Mouse (Mus musculus): ENCODE measurements around the gene Clk2. TPM values are rescaled to one million over a fixed set of nuclear protein-coding genes. Genes with fewer than 3 reads are reported as not detected.
"Not testable (repeated sequence)": the region's sequence is repeated elsewhere in the genome, so short reads cannot be mapped to it uniquely, and the experiment has no call there.

The Clk2 gene
- total RNA-seq, 2 experiments from 2014 or later, result 18.2 to 18.6 TPM

GRCm38 (mm10) chr3:89213803-89214530, 49.4 kb downstream of the Clk2 start:
- peak; percentile 95 for DNase-seq
- intact Hi-C loops (cut with DNase I; ENCODE audit: low total_unique reads), result no loop called here

GRCm38 (mm10) chr3:89214681-89215411, 50.3 kb downstream of the Clk2 start, which contains the start of gene Thbs3:
Thbs3 (plus strand) TSS chr3:89215180.
- peak; percentile 59 for DNase-seq
- intact Hi-C loops (cut with DNase I; ENCODE audit: low total_unique reads), result no loop called here

GRCm38 (mm10) chr3:89215853-89216252, 51.3 kb downstream of the Clk2 start:
- intact Hi-C loops (cut with DNase I; ENCODE audit: low total_unique reads), result loop anchor here (2.0 kb wide), 1 partner anchor 127 kb away; no protein-coding TSS in a partner anchor
- DNase-seq, result peak; percentile 76

- intact Hi-C loops (cut with DNase I; ENCODE audit: low total_unique reads), result loop anchor here (2.0 kb wide), 1 partner anchor 128 kb away; no protein-coding TSS in a partner anchor
- not testable (repeated sequence) for DNase-seq
Measured at GRCm38 (mm10) chr3:89216407-89216806, 51.8 kb downstream of the Clk2 start.

- no peak for DNase-seq
- intact Hi-C loops (cut with DNase I; ENCODE audit: low total_unique reads), result no loop called here
Measured at GRCm38 (mm10) chr3:89218271-89218670, 53.7 kb downstream of the Clk2 start.

- no peak for DNase-seq
- intact Hi-C loops (cut with DNase I; ENCODE audit: low total_unique reads), result no loop called here
Measured at GRCm38 (mm10) chr3:89219546-89219945, 55.0 kb downstream of the Clk2 start.

GRCm38 (mm10) chr3:89221167-89221566, 56.6 kb downstream of the Clk2 start:
- no peak for DNase-seq
- intact Hi-C loops (cut with DNase I; ENCODE audit: low total_unique reads), result no loop called here

- intact Hi-C loops (cut with DNase I; ENCODE audit: low total_unique reads), result no loop called here
- no peak for DNase-seq
Measured at GRCm38 (mm10) chr3:89224796-89225195, 60.2 kb downstream of the Clk2 start.

GRCm38 (mm10) chr3:89225321-89225815, 60.8 kb downstream of the Clk2 start:
- DNase-seq, result no peak
- intact Hi-C loops (cut with DNase I; ENCODE audit: low total_unique reads), result no loop called here

- no peak for DNase-seq
- intact Hi-C loops (cut with DNase I; ENCODE audit: low total_unique reads), result no loop called here
Measured at GRCm38 (mm10) chr3:89225918-89226317, 61.3 kb downstream of the Clk2 start.

GRCm38 (mm10) chr3:89226361-89226760, 61.8 kb downstream of the Clk2 start:
- DNase-seq, result no peak

More at GRCm38 (mm10) chr3:89226361-89226760, 61.8 kb downstream of the Clk2 start:
- intact Hi-C loops (cut with DNase I; ENCODE audit: low total_unique reads), result no loop called here

Other genes with a start within 250 kb of the Clk2 start
- gene Ash1l, start 214.2 kb upstream of the Clk2 start, total RNA-seq (2021), result 10 to 100 TPM; 24.4 to 24.7 TPM
- gene Dap3, start 213.6 kb upstream of the Clk2 start, total RNA-seq (2021), result 10 to 100 TPM; 58.7 to 62.5 TPM
- 10 to 100 TPM; 10.3 TPM for gene Rusc1, start 71.5 kb upstream of the Clk2 start, total RNA-seq (2021)
- gene Gm43738, start 63.7 kb upstream of the Clk2 start, total RNA-seq (2021), result not detected
- gene Fdps, start 62.8 kb upstream of the Clk2 start, total RNA-seq (2021), result 10 to 100 TPM; 24.7 to 30.7 TPM
- gene Pklr, start 28.7 kb upstream of the Clk2 start, total RNA-seq (2021), result not detected
- under 1 TPM; 0.41 to 0.42 TPM for gene Hcn3, start 4.6 kb upstream of the Clk2 start, total RNA-seq (2021)
- gene Scamp3, start 12.7 kb downstream of the Clk2 start, total RNA-seq (2021), result 10 to 100 TPM; 32.1 to 35.6 TPM
- gene Fam189b, start 18.3 kb downstream of the Clk2 start, total RNA-seq (2021), result 10 to 100 TPM; 10.7 to 12.6 TPM
- 10 to 100 TPM; 19.5 to 20.7 TPM for gene Gba, start 38.1 kb downstream of the Clk2 start, total RNA-seq (2021)
- 10 to 100 TPM; 27.8 to 37.9 TPM for gene Thbs3, start 50.4 kb downstream of the Clk2 start, total RNA-seq (2021)
- gene Mtx1, start 62.3 kb downstream of the Clk2 start, total RNA-seq (2021), result 10 to 100 TPM; 42.4 to 52.2 TPM
- gene Muc1, start 64.3 kb downstream of the Clk2 start, total RNA-seq (2021), result under 1 TPM; 0.21 to 0.22 TPM
- 10 to 100 TPM; 74.0 to 85.6 TPM for gene Krtcap2, start 81.2 kb downstream of the Clk2 start, total RNA-seq (2021)
- gene Trim46, start 81.5 kb downstream of the Clk2 start, total RNA-seq (2021), result under 1 TPM; 0.16 to 0.39 TPM
- 10 to 100 TPM; 32.5 to 37.3 TPM for gene Dpm3, start 94.6 kb downstream of the Clk2 start, total RNA-seq (2021)
- gene Slc50a1, start 105.8 kb downstream of the Clk2 start, total RNA-seq (2021), result 10 to 100 TPM; 14.2 to 14.6 TPM
- 10 to 100 TPM; 20.7 to 22.1 TPM for gene Efna1, start 116.3 kb downstream of the Clk2 start, total RNA-seq (2021)
- not detected for gene Efna3, start 158.2 kb downstream of the Clk2 start, total RNA-seq (2021)
- gene Efna4, start 173.2 kb downstream of the Clk2 start, total RNA-seq (2021), result under 1 TPM; 0.42 to 0.80 TPM
- 10 to 100 TPM; 35.0 to 40.1 TPM for gene Adam15, start 185.2 kb downstream of the Clk2 start, total RNA-seq (2021)
- gene Dcst2, start 197.2 kb downstream of the Clk2 start, total RNA-seq (2021), result not detected
- not detected for gene Dcst1, start 200.5 kb downstream of the Clk2 start, total RNA-seq (2021)
- gene Zbtb7b, start 230.0 kb downstream of the Clk2 start, total RNA-seq (2021), result 10 to 100 TPM; 18.4 to 24.0 TPM
- not detected for gene Lenep, start 238.0 kb downstream of the Clk2 start, total RNA-seq (2021)
- 10 to 100 TPM; 30.9 to 33.4 TPM for gene Flad1, start 247.1 kb downstream of the Clk2 start, total RNA-seq (2021)